Mouse (Mus musculus): ENCODE measurements around the gene Kank2. TPM values are rescaled to one million over a fixed set of nuclear protein-coding genes. Genes with fewer than 3 reads are reported as not detected.

The Kank2 gene
- total and polyA plus RNA-seq, 2 experiments from 2014 or later: 10.3 to 78.5 TPM

- H3K4me2 ChIP-seq (ENCODE audit: low read depth, low read length): no peak overlapping the region
- H3K27ac ChIP-seq (ENCODE audit: low read depth): no peak overlapping the region
- TF ChIP-seq CTCF (IDR thresholded peaks at IDR 0.05; ENCODE audit: low read depth): no peak
- no peak for TF ChIP-seq EP300 (IDR thresholded peaks at IDR 0.05; ENCODE audit: low read depth)
- H3K27me3 ChIP-seq (ENCODE audit: control insufficient read depth, insufficient read depth, low read length): no peaks in the 10 kb centered on the region
- H3K4me1 ChIP-seq (ENCODE audit: control insufficient read depth, insufficient read depth): no peaks in the 10 kb centered on the region
- no peaks in the 10 kb centered on the region for H3K9me3 ChIP-seq (replicated peaks; ENCODE audit: control insufficient read depth, low read length)
- H3K36me3 ChIP-seq (replicated peaks; ENCODE audit: control insufficient read depth, insufficient read depth, low read length): peaks cover 40% of the 10 kb centered on the region
- WGBS: 70% methylated on average over 10 of the region's 10 CpGs
- DNase-seq (ENCODE audit: low spot score): no peak
- no peak for ATAC-seq (ENCODE audit: insufficient read depth, low read depth)
- no peak overlapping the region for H3K4me3 ChIP-seq (ENCODE audit: low read depth, low read length)
- H3K9ac ChIP-seq (replicated peaks; ENCODE audit: low read depth, low read length): no peak overlapping the region
These were observed 25.8 kb upstream of the Kank2 start for GRCm38 (mm10) chr9:21824366-21824765.

DNA sequence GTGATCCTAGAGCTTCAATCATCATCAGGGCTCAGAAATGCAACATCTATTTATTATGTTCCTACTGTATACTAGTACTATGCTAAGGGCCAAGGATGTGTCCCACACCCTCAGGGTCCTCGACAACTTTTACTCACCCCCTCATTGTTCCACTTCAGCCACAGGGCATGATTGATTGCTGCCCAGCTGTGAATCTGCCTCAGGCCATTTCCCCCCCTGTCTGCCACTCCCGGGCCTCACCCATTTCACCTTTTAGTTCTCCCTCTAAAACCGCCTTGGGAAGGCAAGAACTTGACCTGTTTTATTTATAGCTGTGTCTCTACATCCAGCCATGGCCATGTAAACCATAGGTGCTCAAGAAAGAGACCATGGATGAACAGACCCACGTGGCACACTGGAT is 25.4 kb upstream of the Kank2 start:
- Histone ChIP-seq H3K9ac (replicated peaks; ENCODE audit: low read depth, low read length) (no peak overlapping the region), H3K4me2 (ENCODE audit: low read depth, low read length) (no peak overlapping the region), H3K27me3 (ENCODE audit: control insufficient read depth, insufficient read depth, low read length) (no peaks in the 10 kb centered on the region), H3K4me1 (ENCODE audit: control insufficient read depth, insufficient read depth) (no peaks in the 10 kb centered on the region), H3K4me3 (ENCODE audit: low read depth, low read length) (no peak overlapping the region), H3K36me3 (replicated peaks; ENCODE audit: control insufficient read depth, insufficient read depth, low read length) (peaks cover 40% of the 10 kb centered on the region), H3K9me3 (replicated peaks; ENCODE audit: control insufficient read depth, low read length) (no peaks in the 10 kb centered on the region), H3K27ac (ENCODE audit: low read depth) (no peak overlapping the region)
- 61% methylated on average over 4 of the region's 4 CpGs for WGBS
- ATAC-seq (ENCODE audit: insufficient read depth, low read depth) (no peak), DNase-seq (ENCODE audit: low spot score) (no peak)
- TF ChIP-seq CTCF (IDR thresholded peaks at IDR 0.05; ENCODE audit: low read depth): no peak
- TF ChIP-seq EP300 (IDR thresholded peaks at IDR 0.05; ENCODE audit: low read depth): no peak

GRCm38 (mm10) chr9:21822686-21823085 is 24.1 kb upstream of the Kank2 start:
- ATAC-seq (ENCODE audit: insufficient read depth, low read depth) (no peak), DNase-seq (ENCODE audit: low spot score) (no peak)
- no peaks in the 10 kb centered on the region for H3K27me3 ChIP-seq (ENCODE audit: control insufficient read depth, insufficient read depth, low read length)
- no peak overlapping the region for H3K27ac ChIP-seq (ENCODE audit: low read depth)
- no peak overlapping the region for H3K9ac ChIP-seq (replicated peaks; ENCODE audit: low read depth, low read length)
- no peak overlapping the region for H3K4me2 ChIP-seq (ENCODE audit: low read depth, low read length)
- no peaks in the 10 kb centered on the region for H3K9me3 ChIP-seq (replicated peaks; ENCODE audit: control insufficient read depth, low read length)
- 73% methylated on average over 6 of the region's 6 CpGs for WGBS
- H3K4me1 ChIP-seq (ENCODE audit: control insufficient read depth, insufficient read depth): no peaks in the 10 kb centered on the region
- TF ChIP-seq EP300 (IDR thresholded peaks at IDR 0.05; ENCODE audit: low read depth) (no peak), CTCF (IDR thresholded peaks at IDR 0.05; ENCODE audit: low read depth) (no peak)
- H3K36me3 ChIP-seq (replicated peaks; ENCODE audit: control insufficient read depth, insufficient read depth, low read length): peaks cover 44% of the 10 kb centered on the region
- H3K4me3 ChIP-seq (ENCODE audit: low read depth, low read length): no peak overlapping the region

DNA sequence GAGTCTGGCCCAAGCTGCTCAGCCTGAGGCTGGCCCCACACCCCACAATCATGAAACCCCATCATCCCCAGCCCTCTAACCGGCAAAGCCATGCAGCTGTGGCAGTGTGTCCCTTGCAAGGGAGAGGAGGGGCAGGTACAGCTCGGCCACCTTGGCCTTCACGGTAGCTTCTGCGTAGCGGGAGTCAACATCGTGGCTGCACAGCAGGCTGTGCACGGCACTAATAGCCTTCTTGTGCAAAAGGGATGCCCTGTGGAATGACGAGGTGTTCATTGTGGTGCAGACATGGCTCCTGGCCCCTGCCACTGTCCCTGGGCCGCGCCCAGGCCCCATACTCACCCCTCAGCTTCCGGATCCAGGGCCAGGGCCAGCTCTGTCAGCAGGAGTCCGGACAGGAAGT is 21.6 kb upstream of the Kank2 start:
- 86% methylated on average over 12 of the region's 12 CpGs for WGBS
- ATAC-seq (ENCODE audit: insufficient read depth, low read depth) (no peak), DNase-seq (ENCODE audit: low spot score) (no peak)
- H3K27ac ChIP-seq (ENCODE audit: low read depth): no peak overlapping the region
- no peaks in the 10 kb centered on the region for H3K4me1 ChIP-seq (ENCODE audit: control insufficient read depth, insufficient read depth)
- no peak overlapping the region for H3K9ac ChIP-seq (replicated peaks; ENCODE audit: low read depth, low read length)
- H3K36me3 ChIP-seq (replicated peaks; ENCODE audit: control insufficient read depth, insufficient read depth, low read length): peaks cover 49% of the 10 kb centered on the region
- H3K4me3 ChIP-seq (ENCODE audit: low read depth, low read length): no peak overlapping the region
- no peaks in the 10 kb centered on the region for H3K9me3 ChIP-seq (replicated peaks; ENCODE audit: control insufficient read depth, low read length)
- TF ChIP-seq EP300 (IDR thresholded peaks at IDR 0.05; ENCODE audit: low read depth) (no peak), CTCF (IDR thresholded peaks at IDR 0.05; ENCODE audit: low read depth) (no peak)
- H3K27me3 ChIP-seq (ENCODE audit: control insufficient read depth, insufficient read depth, low read length): no peaks in the 10 kb centered on the region
- H3K4me2 ChIP-seq (ENCODE audit: low read depth, low read length): no peak overlapping the region

DNA sequence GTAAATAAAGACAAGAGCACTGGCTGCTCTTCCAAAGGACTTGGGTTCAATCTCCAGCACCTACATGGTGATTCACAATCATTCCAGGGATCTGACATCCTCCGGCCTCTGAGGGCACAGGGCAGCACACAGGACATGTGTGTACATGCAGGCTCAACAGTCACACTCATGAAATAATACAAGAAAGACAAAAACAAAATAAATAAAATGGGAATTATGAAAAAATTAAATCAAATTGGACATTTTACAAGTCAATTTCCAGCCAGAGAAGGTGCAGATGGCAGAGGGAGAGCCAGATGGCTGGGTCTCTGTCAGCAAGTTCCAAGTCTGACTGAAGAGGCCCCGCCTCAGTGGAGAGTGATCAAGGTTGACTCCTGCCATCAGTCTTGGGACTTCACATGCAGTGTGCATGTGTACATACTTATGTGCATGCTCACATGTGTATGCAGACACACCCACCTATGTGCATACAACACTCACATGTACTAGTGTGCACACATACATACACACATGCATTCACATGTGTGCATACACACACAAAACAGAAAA is 20.7 kb upstream of the Kank2 start:
- Histone ChIP-seq H3K4me2 (ENCODE audit: low read depth, low read length) (no peak overlapping the region), H3K4me1 (ENCODE audit: control insufficient read depth, insufficient read depth) (no peaks in the 10 kb centered on the region), H3K9ac (replicated peaks; ENCODE audit: low read depth, low read length) (no peak overlapping the region), H3K27ac (ENCODE audit: low read depth) (no peak overlapping the region), H3K4me3 (ENCODE audit: low read depth, low read length) (no peak overlapping the region), H3K27me3 (ENCODE audit: control insufficient read depth, insufficient read depth, low read length) (no peaks in the 10 kb centered on the region), H3K9me3 (replicated peaks; ENCODE audit: control insufficient read depth, low read length) (no peaks in the 10 kb centered on the region), H3K36me3 (replicated peaks; ENCODE audit: control insufficient read depth, insufficient read depth, low read length) (peaks cover 51% of the 10 kb centered on the region)
- DNase-seq (ENCODE audit: low spot score) (no peak), ATAC-seq (ENCODE audit: insufficient read depth, low read depth) (no peak)
- TF ChIP-seq EP300 (IDR thresholded peaks at IDR 0.05; ENCODE audit: low read depth): no peak
- no peak for TF ChIP-seq CTCF (IDR thresholded peaks at IDR 0.05; ENCODE audit: low read depth)
- 93% methylated on average over 2 of the region's 2 CpGs for WGBS

DNA sequence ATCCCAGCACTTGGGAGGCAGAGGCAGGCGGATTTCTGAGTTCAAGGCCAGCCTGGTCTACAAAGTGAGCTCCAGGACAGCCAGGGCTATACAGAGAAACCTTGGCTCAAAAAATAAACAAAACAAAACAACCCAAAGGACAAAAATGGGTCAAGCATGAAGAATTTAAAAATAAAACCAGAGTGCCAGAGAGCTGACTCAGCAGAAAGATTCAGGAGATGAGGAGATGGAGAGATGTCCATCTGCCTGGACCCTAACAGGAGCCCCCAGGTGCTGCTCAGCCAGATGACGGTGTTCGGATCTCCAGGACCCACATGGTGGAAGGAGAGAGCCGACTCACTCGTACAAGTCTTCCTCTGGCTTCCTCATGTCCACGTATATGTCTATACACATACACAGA is 20.0 kb upstream of the Kank2 start:
- TF ChIP-seq EP300 (IDR thresholded peaks at IDR 0.05; ENCODE audit: low read depth): no peak
- TF ChIP-seq CTCF (IDR thresholded peaks at IDR 0.05; ENCODE audit: low read depth): no peak
- Histone ChIP-seq H3K27ac (ENCODE audit: low read depth) (no peak overlapping the region), H3K4me1 (ENCODE audit: control insufficient read depth, insufficient read depth) (no peaks in the 10 kb centered on the region), H3K9me3 (replicated peaks; ENCODE audit: control insufficient read depth, low read length) (no peaks in the 10 kb centered on the region), H3K4me2 (ENCODE audit: low read depth, low read length) (no peak overlapping the region), H3K4me3 (ENCODE audit: low read depth, low read length) (no peak overlapping the region), H3K27me3 (ENCODE audit: control insufficient read depth, insufficient read depth, low read length) (no peaks in the 10 kb centered on the region), H3K9ac (replicated peaks; ENCODE audit: low read depth, low read length) (no peak overlapping the region), H3K36me3 (replicated peaks; ENCODE audit: control insufficient read depth, insufficient read depth, low read length) (peaks cover 51% of the 10 kb centered on the region)
- DNase-seq (ENCODE audit: low spot score): no peak
- WGBS: 89% methylated on average over 6 of the region's 6 CpGs
- no peak for ATAC-seq (ENCODE audit: insufficient read depth, low read depth)
